Mouse (Mus musculus) MEL (cell line): ENCODE data around the gene Gm26620.

Experiments used
- CTCF ChIP-seq, 3 experiments: IDR thresholded peaks in 2 of 3; conservative IDR thresholded peaks in 1 of 3; 2 replicates each; pipeline ENCODE4 v1.5.1; 2011 to 2012; ENCODE audit warnings: low read length in 3 of 3, low read depth in 2 of 3, mild to moderate bottlenecking in 2 of 3, improper control_type of control experiment in 1 of 3, inconsistent platforms in 1 of 3, mixed read lengths in 1 of 3, moderate library complexity in 1 of 3; ENCODE audit not compliant: control insufficient read depth in 1 of 3, insufficient read depth in 1 of 3, poor library complexity in 1 of 3, severe bottlenecking in 1 of 3
- ELF1 ChIP-seq: IDR thresholded peaks from 2 replicates; pipeline ENCODE4 v1.6.1; 2014; ENCODE audit warnings: low read depth, mild to moderate bottlenecking, inconsistent platforms, low read length, improper control_type of control experiment, moderate library complexity
- POLR2A ChIP-seq, 2 experiments: IDR thresholded peaks; 2 replicates each; pipeline ENCODE4 v1.6.1; 2011 to 2012; ENCODE audit warnings: low read length in 2 of 2, mild to moderate bottlenecking in 2 of 2, control low read depth in 1 of 2, improper control_type of control experiment in 1 of 2, low read depth in 1 of 2, moderate library complexity in 1 of 2; ENCODE audit not compliant: control insufficient read depth in 1 of 2, insufficient read depth in 1 of 2, poor library complexity in 1 of 2
- SMC3 ChIP-seq: IDR thresholded peaks from 2 replicates; pipeline ENCODE4 v1.6.1; 2011; ENCODE audit warnings: low read depth, low read length, improper control_type of control experiment

DNA sequence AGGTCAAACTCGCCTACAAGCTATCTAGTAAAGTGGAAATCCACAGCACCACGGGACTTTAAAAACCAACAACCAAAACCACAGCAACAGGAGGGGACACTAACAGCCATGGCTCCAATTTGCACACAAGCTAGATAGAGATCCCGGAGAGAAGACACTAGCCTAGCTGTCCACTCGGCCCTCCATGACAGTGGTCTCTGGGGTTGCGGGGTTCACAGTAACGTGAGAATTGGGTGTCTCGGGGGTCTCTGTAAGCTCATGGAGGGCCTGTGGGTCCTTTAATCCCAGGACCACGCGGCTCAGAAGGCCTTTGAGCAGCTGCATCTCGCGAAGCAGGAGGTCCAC lies 22.2 kb downstream of the Gm26620 start:
- no peak for TF ChIP-seq ELF1
- no peak for TF ChIP-seq SMC3
- TF ChIP-seq POLR2A (IDR thresholded peaks at IDR 0.05; ENCODE audit: control insufficient read depth in 1 of 2, insufficient read depth in 1 of 2, low read depth in 1 of 2, low read length in 2 of 2, poor library complexity in 1 of 2) = no peak
- no peak for TF ChIP-seq CTCF (IDR thresholded peaks at IDR 0.05 in 2 of 3, conservative IDR thresholded peaks at IDR 0.05 in 1 of 3; ENCODE audit: control insufficient read depth in 1 of 3, insufficient read depth in 1 of 3, low read depth in 2 of 3, low read length in 3 of 3, poor library complexity in 1 of 3, severe bottlenecking in 1 of 3)
